13 mouse cellular contexts compared by ENCODE assay signal in the genomic region with DNA sequence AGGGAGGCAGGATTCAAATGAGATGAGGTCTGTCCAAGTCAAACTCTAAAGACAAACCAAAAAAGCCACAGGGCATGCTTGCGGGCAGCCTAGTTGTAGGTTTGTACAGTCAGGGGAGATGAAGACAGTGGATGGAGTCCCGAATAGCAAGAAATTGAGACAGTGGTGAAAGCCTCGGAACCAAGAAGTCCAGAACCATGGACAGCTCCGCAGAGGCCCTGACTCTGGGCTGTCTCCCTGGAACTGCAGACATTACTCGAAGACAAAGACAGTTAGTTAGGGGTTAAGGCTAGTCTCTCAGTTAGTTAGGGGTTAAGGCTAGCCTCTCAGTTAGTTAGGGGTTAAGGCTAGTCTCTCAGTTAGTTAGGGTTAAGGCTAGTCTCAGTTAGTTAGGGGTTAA. TPM values are rescaled to one million over a fixed set of nuclear protein-coding genes. Genes with fewer than 3 reads are reported as not detected.
DNase-seq lines count a peak whose midpoint lies in the region; ATAC-seq and TF ChIP-seq lines count a peak whose summit lies in the region.
"Had no signal": no experiment of that assay in that cellular context is flagged by ENCODE, and none has a peak within 500 bp of the region (broad histone marks: within the 10 kb centered on the region; RNA-seq: fewer than 3 reads in every experiment).

No protein-coding gene starts in this region.

- TF ChIP-seq CTCF in G1E (IDR thresholded peaks at IDR 0.05; ENCODE audit: low read depth, low read length) = no peak

- peaks cover 53% of the 10 kb centered on the region for H3K36me3 ChIP-seq in G1E (replicated peaks)
- H3K36me3 ChIP-seq in limb, embryonic 11.5 days (ENCODE audit: control insufficient read depth, insufficient read depth, low read length) = no peaks in the 10 kb centered on the region; the same call in 1 of the 2 replicates
- peaks cover 24% of the 10 kb centered on the region for H3K36me3 ChIP-seq in forebrain, embryonic 12.5 days (replicated peaks)

- no peaks in the 10 kb centered on the region for H3K9me3 ChIP-seq in G1E (replicated peaks)
- H3K9me3 ChIP-seq in limb, embryonic 11.5 days (ENCODE audit: control insufficient read depth, low read length) = no peaks in the 10 kb centered on the region
- no peaks in the 10 kb centered on the region for H3K9me3 ChIP-seq in forebrain, embryonic 12.5 days
- H3K9me3 ChIP-seq: embryonic facial prominence, embryonic 12.5 days; midbrain, embryonic 10.5 days had no signal

- ATAC-seq in CD4-positive, CD25-positive, alpha-beta regulatory T cell, adult 4 months = no peak
- ATAC-seq in G1E (ENCODE audit: extremely low read depth, insufficient number of reproducible peaks, low FRiP score, poor library complexity, severe bottlenecking) = 0 out of 2 replicates have a peak, but pooled peaks have one; percentile 22
- no peak for ATAC-seq in limb, embryonic 11.5 days (ENCODE audit: insufficient number of reproducible peaks, low FRiP score, low TSS enrichment, low read depth)
- no peak for ATAC-seq in forebrain, embryonic 12.5 days (ENCODE audit: low FRiP score)
- ATAC-seq: intestine, embryonic 16.5 days had no signal

- H3K9ac ChIP-seq in limb, embryonic 11.5 days (ENCODE audit: low read length) = no peak overlapping the region
- no peak overlapping the region for H3K9ac ChIP-seq in forebrain, embryonic 12.5 days
- H3K9ac ChIP-seq: embryonic facial prominence, embryonic 12.5 days had no signal

- no peak overlapping the region for H3K27ac ChIP-seq in limb, embryonic 11.5 days (replicated peaks; ENCODE audit: low read depth, low read length)
- H3K27ac ChIP-seq in forebrain, embryonic 12.5 days = no peak overlapping the region
- H3K27ac ChIP-seq: embryonic facial prominence, embryonic 12.5 days; midbrain, embryonic 10.5 days had no signal

- no peak overlapping the region for H3K4me2 ChIP-seq in limb, embryonic 11.5 days (ENCODE audit: low read depth, severe bottlenecking)
- H3K4me2 ChIP-seq in forebrain, embryonic 12.5 days = no peak overlapping the region
- H3K4me2 ChIP-seq: embryonic facial prominence, embryonic 12.5 days had no signal

- H3K4me3 ChIP-seq in G1E (ENCODE audit: low read depth, low read length) = no peak overlapping the region
- H3K4me3 ChIP-seq in limb, embryonic 11.5 days (ENCODE audit: low read depth, low read length) = no peak overlapping the region
- no peak overlapping the region for H3K4me3 ChIP-seq in forebrain, embryonic 12.5 days (replicated peaks)
- H3K4me3 ChIP-seq: embryonic facial prominence, embryonic 12.5 days; midbrain, embryonic 10.5 days had no signal

- 48% methylated on average over 5 of the region's 5 CpGs for WGBS in limb, embryonic 11.5 days
- 52% methylated on average over 5 of the region's 5 CpGs for WGBS in forebrain, embryonic 12.5 days

- H3K27me3 ChIP-seq in G1E (ENCODE audit: insufficient read depth, low read length) = no peaks in the 10 kb centered on the region
- no peaks in the 10 kb centered on the region for H3K27me3 ChIP-seq in limb, embryonic 11.5 days (ENCODE audit: control insufficient read depth, insufficient read depth, low read length)
- H3K27me3 ChIP-seq in forebrain, embryonic 12.5 days = no peaks in the 10 kb centered on the region
- H3K27me3 ChIP-seq: embryonic facial prominence, embryonic 12.5 days had no signal

- peak; percentile 6 for DNase-seq in CD4-positive, CD25-positive, alpha-beta regulatory T cell, adult 2 months (ENCODE audit: low read depth, low spot score)
- peak; percentile 72 to 73 for DNase-seq in kidney, postnatal 4 days
- DNase-seq in kidney, adult 8-10 months = no peak
- DNase-seq in G1E (ENCODE audit: low spot score) = peak; percentile 20
- DNase-seq in limb, embryonic 11.5 days (ENCODE audit: low spot score) = peak; percentile 70
- DNase-seq in cerebellum, postnatal 36 days = no peak
- DNase-seq: gastrocnemius, postnatal 14 days had no signal

- H3K4me1 ChIP-seq in G1E (ENCODE audit: insufficient read depth, low read depth, low read length) = no peaks in the 10 kb centered on the region
- H3K4me1 ChIP-seq in limb, embryonic 11.5 days (ENCODE audit: control insufficient read depth, insufficient read depth, low read length) = no peaks in the 10 kb centered on the region
- H3K4me1 ChIP-seq in forebrain, embryonic 12.5 days = no peaks in the 10 kb centered on the region
- H3K4me1 ChIP-seq: embryonic facial prominence, embryonic 12.5 days; midbrain, embryonic 10.5 days had no signal

RNA-seq across cellular contexts. Expression of a gene that starts 13.0 kb away (rescaled TPM):
- under 1 TPM in 1 of 2 experiments, not detected in 1; 0.46 TPM for polyA plus RNA-seq in CD4-positive, CD25-positive, alpha-beta regulatory T cell, adult 4 months (2017; shearing (Covaris generic))
- total RNA-seq in G1E (2014; fragmentation: Nextera tagmentation) (3.3 and 3.5 TPM in 2 replicates), G1E (2017) (2.7 and 3.2 TPM in 2 replicates)
- polyA plus RNA-seq in G1E (2012) = 5.0 and 5.1 TPM in 2 replicates
- polyA plus RNA-seq in limb, embryonic 11.5 days (2014; fragmentation: Nextera tagmentation; extraction: Ambion mirVana) = 62.0 and 82.3 TPM in 2 replicates
- 86.0 and 104 TPM in 2 replicates for polyA plus RNA-seq in forebrain, embryonic 12.5 days (2016; fragmentation: Nextera tagmentation; extraction: Ambion mirVana)

RNA-seq across cellular contexts. Expression of a gene that starts 23.6 kb away (rescaled TPM):
- not detected for polyA plus RNA-seq in CD4-positive, CD25-positive, alpha-beta regulatory T cell, adult 4 months (2017; shearing (Covaris generic))
- total RNA-seq in G1E (2014; fragmentation: Nextera tagmentation) (not detected in 2 replicates), G1E (2017) (not detected in 2 replicates)
- not detected in 2 replicates for polyA plus RNA-seq in G1E (2012)
- not detected in 2 replicates for polyA plus RNA-seq in limb, embryonic 11.5 days (2014; fragmentation: Nextera tagmentation; extraction: Ambion mirVana)
- not detected in 2 replicates for polyA plus RNA-seq in forebrain, embryonic 12.5 days (2016; fragmentation: Nextera tagmentation; extraction: Ambion mirVana)
- total RNA-seq: gastrocnemius, postnatal 14 days; left cerebral cortex, postnatal 10 days had no signal
- polyA plus RNA-seq: embryonic facial prominence, embryonic 12.5 days; midbrain, embryonic 10.5 days had no signal

RNA-seq across cellular contexts. Expression of a gene that starts 31.8 kb away (rescaled TPM):
- under 1 TPM; 0.48 to 0.54 TPM for polyA plus RNA-seq in CD4-positive, CD25-positive, alpha-beta regulatory T cell, adult 4 months (2017; shearing (Covaris generic))
- 20.0 and 23.7 TPM in 2 replicates for total RNA-seq in G1E (2014; fragmentation: Nextera tagmentation)
- total RNA-seq in G1E (2017) = 9.9 and 10.3 TPM in 2 replicates
- 7.7 and 8.1 TPM in 2 replicates for polyA plus RNA-seq in G1E (2012)
- 12.7 and 13.2 TPM in 2 replicates for polyA plus RNA-seq in limb, embryonic 11.5 days (2014; fragmentation: Nextera tagmentation; extraction: Ambion mirVana)
- polyA plus RNA-seq in forebrain, embryonic 12.5 days (2016; fragmentation: Nextera tagmentation; extraction: Ambion mirVana) = 7.0 and 7.4 TPM in 2 replicates

RNA-seq across cellular contexts. Expression of a gene that starts 47.7 kb away (rescaled TPM):
- 10 to 100 TPM; 63.4 to 74.5 TPM for polyA plus RNA-seq in CD4-positive, CD25-positive, alpha-beta regulatory T cell, adult 4 months (2017; shearing (Covaris generic))
- total RNA-seq in G1E (2014; fragmentation: Nextera tagmentation) = 24.4 and 31.3 TPM in 2 replicates
- total RNA-seq in G1E (2017) = 26.0 and 27.0 TPM in 2 replicates
- 8.9 and 12.3 TPM in 2 replicates for polyA plus RNA-seq in G1E (2012)
- 9.5 and 10.6 TPM in 2 replicates for polyA plus RNA-seq in limb, embryonic 11.5 days (2014; fragmentation: Nextera tagmentation; extraction: Ambion mirVana)
- polyA plus RNA-seq in forebrain, embryonic 12.5 days (2016; fragmentation: Nextera tagmentation; extraction: Ambion mirVana) = 5.6 and 5.9 TPM in 2 replicates

RNA-seq across cellular contexts. Expression of a gene that starts 49.5 kb away (rescaled TPM):
- polyA plus RNA-seq in CD4-positive, CD25-positive, alpha-beta regulatory T cell, adult 4 months (2017; shearing (Covaris generic)) = 10 to 100 TPM; 38.7 to 55.1 TPM
- total RNA-seq in G1E (2014; fragmentation: Nextera tagmentation) = 14.2 and 18.1 TPM in 2 replicates
- total RNA-seq in G1E (2017) = 30.7 and 31.9 TPM in 2 replicates
- polyA plus RNA-seq in G1E (2012) = 53.4 and 71.2 TPM in 2 replicates
- 61.0 and 61.2 TPM in 2 replicates for polyA plus RNA-seq in limb, embryonic 11.5 days (2014; fragmentation: Nextera tagmentation; extraction: Ambion mirVana)
- polyA plus RNA-seq in forebrain, embryonic 12.5 days (2016; fragmentation: Nextera tagmentation; extraction: Ambion mirVana) = 73.4 and 75.9 TPM in 2 replicates

Comparison
In these comparisons a context has a peak if more than half of its experiments do, and no peak if none do; other contexts are left out.
1. DNase-seq: peak in CD4-positive, CD25-positive, alpha-beta regulatory T cell, adult 2 months (single experiment), kidney, postnatal 4 days (2 of 2), G1E (single experiment) and limb, embryonic 11.5 days (single experiment); none in kidney, adult 8-10 months (0 of 2) and cerebellum, postnatal 36 days (0 of 2).
2. RNA of a gene that starts 13.0 kb away (polyA plus RNA-seq): 86.0 to 104 TPM in forebrain, embryonic 12.5 days and 62.0 to 82.3 TPM in limb, embryonic 11.5 days; 5.0 to 5.1 TPM in G1E and 0.46 TPM in CD4-positive, CD25-positive, alpha-beta regulatory T cell, adult 4 months; every median in the first group is over 10 times any median in the second.